Mouse (Mus musculus) ES-E14 (cell line): ENCODE results near the gene Tmem150a. TPM values are rescaled to one million over a fixed set of nuclear protein-coding genes. Genes with fewer than 3 reads are reported as not detected.

Source experiments
- DNase-seq: peaks from one replicate; pipeline ENCODE4 v3.0.0-alpha.2; 2013; ENCODE audit warnings: low read depth, low spot score
- H3K27ac ChIP-seq: 2 replicates; pipeline ENCODE4 v1.5.1; 2012; ENCODE audit warnings: low read depth, mild to moderate bottlenecking, low read length, moderate library complexity, mixed read lengths; ENCODE audit not compliant: poor library complexity, insufficient read depth, severe bottlenecking
- H3K36me3 ChIP-seq: 2 replicates; pipeline ENCODE4 v1.6.1; 2012; ENCODE audit warnings: mild to moderate bottlenecking, low read length, moderate library complexity, mixed read lengths; ENCODE audit not compliant: control insufficient read depth, poor library complexity, insufficient read depth, severe bottlenecking
- H3K4me1 ChIP-seq, 2 experiments: fragments of 150-350 bp in 1 of 2; sonication (generic) in 1 of 2; 2 replicates each; pipeline ENCODE4 v1.6.1; 2012; ENCODE audit warnings: low read length in 2 of 2, mild to moderate bottlenecking in 1 of 2, mixed read lengths in 1 of 2; ENCODE audit not compliant: control insufficient read depth in 2 of 2, insufficient read depth in 2 of 2, poor library complexity in 1 of 2
- H3K4me3 ChIP-seq, 2 experiments: fragments of 150-350 bp in 1 of 2; sonication (generic) in 1 of 2; 2 replicates each; pipeline ENCODE4 v1.5.1; 2012; ENCODE audit warnings: low read length in 2 of 2, low read depth in 1 of 2, mild to moderate bottlenecking in 1 of 2, mixed read lengths in 1 of 2; ENCODE audit not compliant: insufficient read depth in 1 of 2, poor library complexity in 1 of 2, severe bottlenecking in 1 of 2
- H3K9ac ChIP-seq: 2 replicates; pipeline ENCODE4 v1.6.1; 2012; ENCODE audit warnings: low read depth, mild to moderate bottlenecking, low read length, mixed read lengths; ENCODE audit not compliant: poor library complexity, insufficient read depth, severe bottlenecking
- H3K9me3 ChIP-seq: fragments of 150-350 bp; sonication (generic); 2 replicates; pipeline ENCODE4 v1.6.1; 2012; ENCODE audit warnings: low read depth, mild to moderate bottlenecking, low read length; ENCODE audit not compliant: control insufficient read depth, insufficient read depth
- CHD2 ChIP-seq: IDR thresholded peaks from 2 replicates; pipeline ENCODE4 v1.6.1; 2014; ENCODE audit warnings: mild to moderate bottlenecking, low read depth, low read length, inconsistent platforms
- HCFC1 ChIP-seq: IDR thresholded peaks from 2 replicates; pipeline ENCODE4 v1.6.1; 2012; ENCODE audit warnings: low read length, inconsistent platforms, borderline replicate concordance; ENCODE audit not compliant: insufficient read depth
- MAFK ChIP-seq: IDR thresholded peaks from 2 replicates; pipeline ENCODE4 v1.6.1; 2014; ENCODE audit warnings: mild to moderate bottlenecking, low read depth, low read length, inconsistent platforms; ENCODE audit not compliant: insufficient read depth
- ZC3H11A ChIP-seq: IDR thresholded peaks from 2 replicates; pipeline ENCODE4 v1.6.1; 2012; ENCODE audit warnings: low read depth, mild to moderate bottlenecking, inconsistent platforms, low read length, borderline replicate concordance
- ZNF384 ChIP-seq: IDR thresholded peaks from 2 replicates; pipeline ENCODE4 v1.6.1; 2012; ENCODE audit warnings: low read depth, low read length, inconsistent platforms
- in situ Hi-C, 2 experiments: fragments of 600-800 bp; cut with MboI; formaldehyde crosslinking; loops; one replicate each; pipeline ENCODE4 v1.15.1; 2025; ENCODE audit warnings: low sequenced_read_pairs in 2 of 2, inconsistent platforms in 1 of 2; ENCODE audit not compliant: unreplicated experiment in 2 of 2
- total RNA-seq: library from RNA; depleted of rRNA; stranded (reverse); fragments of 300-350 nt; gene quantifications from 2 replicates; pipeline ENCODE4 v1.2.3, GENCODE M21; 2012; rRNA removed

The Tmem150a gene
- total RNA-seq, 1 experiment = 26.1 TPM

GRCm38 (mm10) chr6:72399967-72400366, 44.7 kb downstream of the Tmem150a start:
- Histone ChIP-seq H3K9ac (no peak overlapping the region), H3K36me3 (no peaks in the 10 kb centered on the region), H3K4me1 (no peaks in the 10 kb centered on the region), H3K4me3 (no peak overlapping the region), H3K27ac (no peak overlapping the region), H3K9me3 (no peaks in the 10 kb centered on the region)
- TF ChIP-seq ZNF384 = no peak
- TF ChIP-seq MAFK = no peak
- TF ChIP-seq HCFC1 = no peak
- no peak for TF ChIP-seq CHD2
- no peak for TF ChIP-seq ZC3H11A
- in situ Hi-C loops = loop anchor here (25.0 kb wide), 1 partner anchor 437 kb away; no protein-coding TSS in a partner anchor
- DNase-seq = no peak

- Histone ChIP-seq H3K4me1 (no peaks in the 10 kb centered on the region), H3K27ac (no peak overlapping the region), H3K36me3 (no peaks in the 10 kb centered on the region), H3K4me3 (no peak overlapping the region), H3K9ac (no peak overlapping the region), H3K9me3 (no peaks in the 10 kb centered on the region)
- in situ Hi-C loops = loop anchor here (25.0 kb wide), 1 partner anchor 435 kb away; no protein-coding TSS in a partner anchor
- TF ChIP-seq ZNF384 (no peak), CHD2 (no peak), MAFK (no peak), HCFC1 (no peak), ZC3H11A (no peak)
- DNase-seq = peak; percentile 63
These were observed 46.6 kb downstream of the Tmem150a start for GRCm38 (mm10) chr6:72401875-72402274.

GRCm38 (mm10) chr6:72405356-72405755, 50.1 kb downstream of the Tmem150a start:
- in situ Hi-C loops = loop anchor here (25.0 kb wide), 1 partner anchor 432 kb away; no protein-coding TSS in a partner anchor
- Histone ChIP-seq H3K27ac (no peak overlapping the region), H3K36me3 (no peaks in the 10 kb centered on the region), H3K9ac (no peak overlapping the region), H3K4me3 (no peak overlapping the region), H3K4me1 (no peaks in the 10 kb centered on the region), H3K9me3 (no peaks in the 10 kb centered on the region)
- TF ChIP-seq ZNF384 = no peak
- no peak for TF ChIP-seq ZC3H11A
- no peak for TF ChIP-seq CHD2
- TF ChIP-seq HCFC1 = no peak
- TF ChIP-seq MAFK = no peak
- DNase-seq = no peak

GRCm38 (mm10) chr6:72407119-72407518, 51.9 kb downstream of the Tmem150a start:
- Histone ChIP-seq H3K4me3 (no peak overlapping the region), H3K4me1 (no peaks in the 10 kb centered on the region), H3K36me3 (no peaks in the 10 kb centered on the region), H3K27ac (no peak overlapping the region), H3K9ac (no peak overlapping the region), H3K9me3 (no peaks in the 10 kb centered on the region)
- no peak for TF ChIP-seq CHD2
- 0 out of 2 replicates have a peak, but pooled peaks have one; percentile 38 for TF ChIP-seq HCFC1
- peak; percentile 71 for TF ChIP-seq MAFK
- peak; percentile 82 for TF ChIP-seq ZC3H11A
- peak; percentile 61; the same call in 1 of the 2 replicates for TF ChIP-seq ZNF384
- peak; percentile 89 for DNase-seq
- in situ Hi-C loops = loop anchor here (25.0 kb wide), 1 partner anchor 430 kb away; no protein-coding TSS in a partner anchor

Other genes starting within 250 kb of the Tmem150a start
- 1.0 TPM in 1 of 2 replicates, not detected in the other for gene Atoh8, start 119.9 kb upstream of the Tmem150a start, total RNA-seq
- gene Sftpb, start 50.8 kb upstream of the Tmem150a start, total RNA-seq = not detected in 2 replicates
- 62.6 and 76.9 TPM in 2 replicates for gene Usp39, start 10.3 kb upstream of the Tmem150a start, total RNA-seq
- gene 0610030E20Rik, start 8.1 kb upstream of the Tmem150a start, total RNA-seq = 7.7 TPM in 2 replicates
- 57.2 and 62.0 TPM in 2 replicates for gene Rnf181, start 11.5 kb downstream of the Tmem150a start, total RNA-seq
- gene Vamp5, start 25.0 kb downstream of the Tmem150a start, total RNA-seq = 1.0 and 1.2 TPM in 2 replicates
- gene Vamp8, start 35.3 kb downstream of the Tmem150a start, total RNA-seq = 25.6 and 44.0 TPM in 2 replicates
- 22.6 and 25.2 TPM in 2 replicates for gene Ggcx, start 58.9 kb downstream of the Tmem150a start, total RNA-seq
- gene Mat2a, start 84.1 kb downstream of the Tmem150a start, total RNA-seq = 407 and 469 TPM in 2 replicates
- gene Sh2d6, start 166.3 kb downstream of the Tmem150a start, total RNA-seq = not detected in 2 replicates
- gene Capg, start 188.9 kb downstream of the Tmem150a start, total RNA-seq = 41.8 and 58.4 TPM in 2 replicates
- 4.3 and 4.8 TPM in 2 replicates for gene Elmod3, start 243.0 kb downstream of the Tmem150a start, total RNA-seq
- 20.2 and 39.6 TPM in 2 replicates for gene Retsat, start 243.0 kb downstream of the Tmem150a start, total RNA-seq